Mouse (Mus musculus) E14TG2a.4 (cell line): ENCODE measurements at regions not wholly inside any gene's neighbourhood (a gene's known extent, or its start where the extent isn't known, plus 50 kb on each side); places are given as distances from the start of the nearest gene placed in this dataset.

Experiments
- CTCF ChIP-seq: conservative IDR thresholded peaks from 2 replicates; pipeline ENCODE4 v1.5.1; 2014; ENCODE audit warnings: low read length
- NANOG ChIP-seq: IDR thresholded peaks from 2 replicates; pipeline ENCODE4 v1.6.1; 2014; ENCODE audit warnings: borderline replicate concordance, low read length, mixed read lengths
- POU5F1 ChIP-seq: IDR thresholded peaks from 2 replicates; pipeline ENCODE4 v1.6.1; 2014; ENCODE audit warnings: low read length, borderline replicate concordance

DNA sequence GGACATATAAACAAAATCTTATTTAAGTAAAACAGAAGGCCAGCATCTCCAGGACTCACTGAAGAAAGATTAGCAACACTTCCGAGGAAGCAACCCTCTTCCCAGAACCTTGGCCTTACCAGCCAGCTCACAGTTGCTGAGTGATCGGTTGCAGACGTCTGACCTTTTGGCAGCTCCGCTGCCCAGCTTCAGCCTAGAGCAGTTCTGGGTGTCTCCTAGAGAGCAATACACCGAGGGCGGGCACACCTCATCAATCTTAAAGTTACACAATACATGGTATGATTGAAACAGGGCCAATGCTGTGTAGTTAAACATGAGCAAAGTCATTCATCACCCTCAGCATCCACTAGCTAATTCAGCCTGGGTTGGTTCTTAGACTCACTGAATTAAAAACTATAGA lies 81.6 kb downstream of the Qdpr start:
- no peak for TF ChIP-seq CTCF
- TF ChIP-seq POU5F1: no peak
- no peak for TF ChIP-seq NANOG
